Mouse (Mus musculus) ES-Bruce4 (cell line): ENCODE measurements around the gene Amfr. TPM values are rescaled to one million over a fixed set of nuclear protein-coding genes. Genes with fewer than 3 reads are reported as not detected.

Experiments used
- H3K27ac ChIP-seq: 2 replicates; pipeline ENCODE4 v1.5.1; 2012; ENCODE audit warnings: low read length, inconsistent platforms; ENCODE audit not compliant: insufficient read depth
- H3K27me3 ChIP-seq: 2 replicates; pipeline ENCODE4 v1.6.1; 2012; ENCODE audit warnings: mild to moderate bottlenecking, low read length, inconsistent platforms; ENCODE audit not compliant: control insufficient read depth, poor library complexity, insufficient read depth, severe bottlenecking
- H3K36me3 ChIP-seq: 2 replicates; pipeline ENCODE4 v1.6.1; 2012; ENCODE audit warnings: inconsistent platforms, mild to moderate bottlenecking, low read length, moderate library complexity; ENCODE audit not compliant: control insufficient read depth, poor library complexity, insufficient read depth, severe bottlenecking
- H3K4me1 ChIP-seq: one replicate; pipeline ENCODE4 v1.8.1; 2011; ENCODE audit warnings: low read length; ENCODE audit not compliant: control insufficient read depth, insufficient read depth
- H3K4me3 ChIP-seq: 2 replicates; pipeline ENCODE4 v1.5.1; 2011; ENCODE audit warnings: low read depth, mild to moderate bottlenecking, low read length
- H3K9ac ChIP-seq: 2 replicates; pipeline ENCODE4 v1.6.1; 2012; ENCODE audit warnings: low read depth, mild to moderate bottlenecking, inconsistent platforms; ENCODE audit not compliant: poor library complexity, severe bottlenecking
- H3K9me3 ChIP-seq: replicated peaks from 2 replicates; pipeline ENCODE4 v1.6.1; 2012; ENCODE audit warnings: mild to moderate bottlenecking, low read length, inconsistent platforms; ENCODE audit not compliant: control insufficient read depth, poor library complexity, insufficient read depth, severe bottlenecking
- CTCF ChIP-seq: IDR thresholded peaks from one replicate; pipeline ENCODE4 v1.8.1; 2011; ENCODE audit warnings: low read depth, low read length
- EP300 ChIP-seq: IDR thresholded peaks from 2 replicates; pipeline ENCODE4 v1.6.1; 2011; ENCODE audit warnings: low read depth, low read length; ENCODE audit not compliant: insufficient read depth
- POLR2A ChIP-seq: IDR thresholded peaks from one replicate; pipeline ENCODE4 v1.8.1; 2011; ENCODE audit warnings: low read length; ENCODE audit not compliant: insufficient read depth
- polyA plus RNA-seq: library from polyadenylated mRNA; stranded (reverse); fragments of >200 nt; gene quantifications from 2 replicates; pipeline ENCODE4 v1.2.4, GENCODE M21; 2011; ENCODE audit warnings: low read depth; ENCODE audit not compliant: missing spikeins, insufficient read depth, insufficient read length

Amfr gene
- polyA plus RNA-seq, 1 experiment: 28.6 TPM

- no peaks in the 10 kb centered on the region for H3K36me3 ChIP-seq
- peak overlapping the region; percentile 94 for H3K4me3 ChIP-seq
- H3K27me3 ChIP-seq: peaks cover 2% of the 10 kb centered on the region
- no peak for TF ChIP-seq POLR2A
- no peak for TF ChIP-seq EP300
- no peak for TF ChIP-seq CTCF
- H3K9me3 ChIP-seq: no peaks in the 10 kb centered on the region
- no peak overlapping the region for H3K27ac ChIP-seq
- peaks cover 2% of the 10 kb centered on the region for H3K4me1 ChIP-seq
- H3K9ac ChIP-seq: peak overlapping the region; percentile 94
These were observed 477 bp upstream of the Amfr start for GRCm38 (mm10) chr8:94013026-94013612.

GRCm38 (mm10) chr8:94011076-94012012 is 1.3 kb downstream of the Amfr start:
- peaks cover 2% of the 10 kb centered on the region for H3K27me3 ChIP-seq
- TF ChIP-seq CTCF (no peak), POLR2A (no peak), EP300 (no peak)
- no peaks in the 10 kb centered on the region for H3K36me3 ChIP-seq
- H3K4me1 ChIP-seq: peaks cover 2% of the 10 kb centered on the region
- peak overlapping the region; percentile 94 for H3K9ac ChIP-seq
- no peak overlapping the region for H3K27ac ChIP-seq
- H3K9me3 ChIP-seq: no peaks in the 10 kb centered on the region
- peak overlapping the region; percentile 69 for H3K4me3 ChIP-seq

GRCm38 (mm10) chr8:94010101-94010705 is 2.4 kb downstream of the Amfr start:
- Histone ChIP-seq H3K9ac (no peak overlapping the region), H3K27ac (no peak overlapping the region), H3K36me3 (no peaks in the 10 kb centered on the region), H3K4me3 (no peak overlapping the region), H3K27me3 (peaks cover 2% of the 10 kb centered on the region), H3K4me1 (peaks cover 2% of the 10 kb centered on the region), H3K9me3 (no peaks in the 10 kb centered on the region)
- no peak for TF ChIP-seq POLR2A

- H3K9ac ChIP-seq: no peak overlapping the region
- H3K27me3 ChIP-seq: peaks cover 2% of the 10 kb centered on the region
- peaks cover 2% of the 10 kb centered on the region for H3K4me1 ChIP-seq
- H3K4me3 ChIP-seq: no peak overlapping the region
- H3K36me3 ChIP-seq: no peaks in the 10 kb centered on the region
- no peak overlapping the region for H3K27ac ChIP-seq
- no peaks in the 10 kb centered on the region for H3K9me3 ChIP-seq
- no peak for TF ChIP-seq POLR2A
- no peak for TF ChIP-seq EP300
- no peak for TF ChIP-seq CTCF
These were observed 3.3 kb downstream of the Amfr start for GRCm38 (mm10) chr8:94009243-94009845.

GRCm38 (mm10) chr8:94004139-94004538 is 8.5 kb downstream of the Amfr start:
- TF ChIP-seq POLR2A (no peak), EP300 (no peak), CTCF (no peak)
- Histone ChIP-seq H3K4me1 (no peaks in the 10 kb centered on the region), H3K4me3 (no peak overlapping the region), H3K9me3 (no peaks in the 10 kb centered on the region), H3K9ac (no peak overlapping the region), H3K36me3 (no peaks in the 10 kb centered on the region; the same call in 1 of the 2 replicates), H3K27me3 (no peaks in the 10 kb centered on the region), H3K27ac (no peak overlapping the region)
